Mouse (Mus musculus): ENCODE results near the gene Cachd1. TPM values are rescaled to one million over a fixed set of nuclear protein-coding genes. Genes with fewer than 3 reads are reported as not detected.

The Cachd1 gene
- polyA plus RNA-seq, 1 experiment, result 6.3 TPM

GRCm38 (mm10) chr4:100963341-100963740 lies 186.9 kb downstream of the Cachd1 start:
- no peak overlapping the region for H3K4me3 ChIP-seq (ENCODE audit: low read depth, low read length)
- TF ChIP-seq EP300 (IDR thresholded peaks at IDR 0.05; ENCODE audit: insufficient read depth, low read depth, low read length) (no peak), CTCF (IDR thresholded peaks at IDR 0.05; ENCODE audit: low read depth, low read length) (no peak), POLR2A (IDR thresholded peaks at IDR 0.05; ENCODE audit: insufficient read depth, low read length) (no peak)
- no peaks in the 10 kb centered on the region for H3K4me1 ChIP-seq (ENCODE audit: control insufficient read depth, insufficient read depth, low read length)
- H3K36me3 ChIP-seq (ENCODE audit: control insufficient read depth, insufficient read depth, low read length, poor library complexity, severe bottlenecking), result no peaks in the 10 kb centered on the region
- H3K9ac ChIP-seq (ENCODE audit: low read depth, poor library complexity, severe bottlenecking), result no peak overlapping the region
- H3K27ac ChIP-seq (ENCODE audit: insufficient read depth, low read length), result no peak overlapping the region
- H3K9me3 ChIP-seq (replicated peaks; ENCODE audit: control insufficient read depth, insufficient read depth, low read length, poor library complexity, severe bottlenecking), result no peaks in the 10 kb centered on the region
- H3K27me3 ChIP-seq (ENCODE audit: control insufficient read depth, insufficient read depth, low read length, poor library complexity, severe bottlenecking), result no peaks in the 10 kb centered on the region

- no peak overlapping the region for H3K9ac ChIP-seq (ENCODE audit: low read depth, poor library complexity, severe bottlenecking)
- no peaks in the 10 kb centered on the region for H3K27me3 ChIP-seq (ENCODE audit: control insufficient read depth, insufficient read depth, low read length, poor library complexity, severe bottlenecking)
- no peak overlapping the region for H3K4me3 ChIP-seq (ENCODE audit: low read depth, low read length)
- H3K36me3 ChIP-seq (ENCODE audit: control insufficient read depth, insufficient read depth, low read length, poor library complexity, severe bottlenecking), result no peaks in the 10 kb centered on the region
- TF ChIP-seq EP300 (IDR thresholded peaks at IDR 0.05; ENCODE audit: insufficient read depth, low read depth, low read length) (no peak), POLR2A (IDR thresholded peaks at IDR 0.05; ENCODE audit: insufficient read depth, low read length) (no peak), CTCF (IDR thresholded peaks at IDR 0.05; ENCODE audit: low read depth, low read length) (no peak)
- H3K27ac ChIP-seq (ENCODE audit: insufficient read depth, low read length), result no peak overlapping the region
- no peaks in the 10 kb centered on the region for H3K4me1 ChIP-seq (ENCODE audit: control insufficient read depth, insufficient read depth, low read length)
- no peaks in the 10 kb centered on the region for H3K9me3 ChIP-seq (replicated peaks; ENCODE audit: control insufficient read depth, insufficient read depth, low read length, poor library complexity, severe bottlenecking)
Measured at GRCm38 (mm10) chr4:100963796-100964195, 187.3 kb downstream of the Cachd1 start.

DNA sequence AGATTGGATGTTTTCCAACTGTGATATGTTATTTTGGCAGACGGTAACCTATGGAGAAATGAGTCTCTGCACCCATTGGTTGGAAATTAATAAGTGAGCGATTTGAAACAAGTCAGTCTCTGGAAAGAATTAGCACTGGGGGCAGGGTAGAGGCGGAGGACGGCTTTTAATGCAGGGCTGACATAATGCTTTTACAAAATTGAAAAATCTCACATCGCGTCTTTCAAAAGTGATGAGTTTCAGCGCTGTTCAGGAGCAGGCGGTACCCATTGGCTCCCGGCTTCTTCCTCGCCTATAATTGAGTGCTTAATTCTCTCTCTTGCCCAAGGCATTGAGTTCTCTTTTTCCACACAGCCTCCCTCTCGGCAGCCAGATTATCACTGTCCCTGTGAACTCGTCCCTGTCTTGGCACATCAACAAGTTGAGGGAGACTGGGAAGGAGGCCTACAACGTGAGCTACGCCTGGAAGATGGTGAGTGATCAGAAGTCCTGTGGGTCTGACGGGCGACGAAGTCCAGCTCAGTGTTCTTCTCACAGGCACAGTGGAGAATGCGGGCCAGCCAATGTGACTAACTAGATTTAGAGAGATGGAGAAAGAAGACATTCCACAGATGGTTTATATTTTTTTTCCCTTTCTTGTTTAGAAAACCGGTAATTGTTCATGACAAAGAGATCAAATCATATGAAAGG lies 191.4 kb downstream of the Cachd1 start:
- Histone ChIP-seq H3K27me3 (ENCODE audit: control insufficient read depth, insufficient read depth, low read length, poor library complexity, severe bottlenecking) (no peaks in the 10 kb centered on the region), H3K4me1 (ENCODE audit: control insufficient read depth, insufficient read depth, low read length) (no peaks in the 10 kb centered on the region), H3K4me3 (ENCODE audit: low read depth, low read length) (no peak overlapping the region), H3K27ac (ENCODE audit: insufficient read depth, low read length) (no peak overlapping the region), H3K9me3 (replicated peaks; ENCODE audit: control insufficient read depth, insufficient read depth, low read length, poor library complexity, severe bottlenecking) (no peaks in the 10 kb centered on the region), H3K36me3 (ENCODE audit: control insufficient read depth, insufficient read depth, low read length, poor library complexity, severe bottlenecking) (no peaks in the 10 kb centered on the region), H3K9ac (ENCODE audit: low read depth, poor library complexity, severe bottlenecking) (no peak overlapping the region)
- TF ChIP-seq POLR2A (IDR thresholded peaks at IDR 0.05; ENCODE audit: insufficient read depth, low read length) (no peak), CTCF (IDR thresholded peaks at IDR 0.05; ENCODE audit: low read depth, low read length) (no peak), EP300 (IDR thresholded peaks at IDR 0.05; ENCODE audit: insufficient read depth, low read depth, low read length) (no peak)

- Histone ChIP-seq H3K27ac (ENCODE audit: insufficient read depth, low read length) (no peak overlapping the region), H3K4me1 (ENCODE audit: control insufficient read depth, insufficient read depth, low read length) (no peaks in the 10 kb centered on the region), H3K9me3 (replicated peaks; ENCODE audit: control insufficient read depth, insufficient read depth, low read length, poor library complexity, severe bottlenecking) (no peaks in the 10 kb centered on the region), H3K36me3 (ENCODE audit: control insufficient read depth, insufficient read depth, low read length, poor library complexity, severe bottlenecking) (no peaks in the 10 kb centered on the region), H3K4me3 (ENCODE audit: low read depth, low read length) (no peak overlapping the region), H3K9ac (ENCODE audit: low read depth, poor library complexity, severe bottlenecking) (no peak overlapping the region), H3K27me3 (ENCODE audit: control insufficient read depth, insufficient read depth, low read length, poor library complexity, severe bottlenecking) (no peaks in the 10 kb centered on the region)
- TF ChIP-seq EP300 (IDR thresholded peaks at IDR 0.05; ENCODE audit: insufficient read depth, low read depth, low read length) (no peak), CTCF (IDR thresholded peaks at IDR 0.05; ENCODE audit: low read depth, low read length) (no peak), POLR2A (IDR thresholded peaks at IDR 0.05; ENCODE audit: insufficient read depth, low read length) (no peak)
Measured at GRCm38 (mm10) chr4:100973641-100974454, 197.4 kb downstream of the Cachd1 start.

- H3K9ac ChIP-seq (ENCODE audit: low read depth, poor library complexity, severe bottlenecking), result no peak overlapping the region
- H3K9me3 ChIP-seq (replicated peaks; ENCODE audit: control insufficient read depth, insufficient read depth, low read length, poor library complexity, severe bottlenecking), result no peaks in the 10 kb centered on the region
- no peaks in the 10 kb centered on the region for H3K27me3 ChIP-seq (ENCODE audit: control insufficient read depth, insufficient read depth, low read length, poor library complexity, severe bottlenecking)
- no peaks in the 10 kb centered on the region for H3K36me3 ChIP-seq (ENCODE audit: control insufficient read depth, insufficient read depth, low read length, poor library complexity, severe bottlenecking)
- H3K4me1 ChIP-seq (ENCODE audit: control insufficient read depth, insufficient read depth, low read length), result no peaks in the 10 kb centered on the region
- no peak overlapping the region for H3K4me3 ChIP-seq (ENCODE audit: low read depth, low read length)
- TF ChIP-seq EP300 (IDR thresholded peaks at IDR 0.05; ENCODE audit: insufficient read depth, low read depth, low read length), result no peak
- TF ChIP-seq CTCF (IDR thresholded peaks at IDR 0.05; ENCODE audit: low read depth, low read length), result no peak
- TF ChIP-seq POLR2A (IDR thresholded peaks at IDR 0.05; ENCODE audit: insufficient read depth, low read length), result no peak
- no peak overlapping the region for H3K27ac ChIP-seq (ENCODE audit: insufficient read depth, low read length)
Measured at GRCm38 (mm10) chr4:100974455-100975035, 198.1 kb downstream of the Cachd1 start.
